Comparison of ENCODE assay signal across 25 mouse cellular contexts in genomic region chr10:123692926-123693224, GRCm38 (mm10).
"Had no signal": no experiment of that assay in that cellular context is flagged by ENCODE, and none has a peak within 500 bp of the region (broad histone marks: within the 10 kb centered on the region; RNA-seq: fewer than 3 reads in every experiment).

No protein-coding gene starts in this region.

- H3K4me1 ChIP-seq: heart, embryonic 10.5 days; hindbrain, embryonic 10.5 days; hindbrain, embryonic 12.5 days; intestine, embryonic 15.5 days; limb, embryonic 10.5 days; limb, embryonic 12.5 days had no signal

- DNase-seq: gastrocnemius, adult 2 months; gastrocnemius, postnatal 10 days; gastrocnemius, postnatal 25 days; heart, adult 18-20 months; heart, postnatal 10 days; heart, postnatal 4 days; kidney, adult 18-20 months; kidney, adult 8-10 months; kidney, postnatal 10 days; kidney, postnatal 25 days; kidney, postnatal 4 days; liver had no signal

- H3K9me3 ChIP-seq: heart, embryonic 10.5 days; heart, embryonic 12.5 days; hindbrain, embryonic 10.5 days; hindbrain, embryonic 12.5 days; intestine, embryonic 15.5 days; limb, embryonic 10.5 days; limb, embryonic 12.5 days had no signal

- H3K27me3 ChIP-seq: heart, embryonic 12.5 days; hindbrain, embryonic 12.5 days; intestine, embryonic 15.5 days; limb, embryonic 12.5 days had no signal

- H3K4me3 ChIP-seq: gastrocnemius, adult 2 months; heart, embryonic 10.5 days; heart, embryonic 12.5 days; hindbrain, embryonic 10.5 days; hindbrain, embryonic 12.5 days; intestine, embryonic 15.5 days; layer of hippocampus, adult 2 months; left cerebral cortex, adult 2 months; limb, embryonic 10.5 days; limb, embryonic 12.5 days had no signal

- H3K36me3 ChIP-seq: heart, embryonic 10.5 days; heart, embryonic 12.5 days; hindbrain, embryonic 10.5 days; hindbrain, embryonic 12.5 days; intestine, embryonic 15.5 days; limb, embryonic 10.5 days; limb, embryonic 12.5 days had no signal

- H3K27ac ChIP-seq: gastrocnemius, adult 2 months; heart, embryonic 10.5 days; hindbrain, embryonic 10.5 days; hindbrain, embryonic 12.5 days; hindbrain, embryonic 14.5 days; intestine, embryonic 15.5 days; layer of hippocampus, adult 2 months; left cerebral cortex, adult 2 months; limb, embryonic 10.5 days; limb, embryonic 12.5 days had no signal

- H3K9ac ChIP-seq: heart, embryonic 12.5 days; hindbrain, embryonic 12.5 days; hindbrain, embryonic 14.5 days; intestine, embryonic 15.5 days; limb, embryonic 12.5 days had no signal

- ATAC-seq: hindbrain, embryonic 16.5 days; inflammation-experienced regulatory T-cells, adult 6 months; intestine, embryonic 15.5 days; intestine, postnatal 0 days had no signal

- H3K4me2 ChIP-seq: heart, embryonic 12.5 days; hindbrain, embryonic 12.5 days; hindbrain, embryonic 14.5 days; intestine, embryonic 15.5 days; limb, embryonic 12.5 days had no signal
